Mouse (Mus musculus) neural tube, embryonic 14.5 days (tissue): ENCODE data around the gene Cacna1g. TPM values are rescaled to one million over a fixed set of nuclear protein-coding genes. Genes with fewer than 3 reads are reported as not detected.

Experiments used
- ATAC-seq: fragments of 200-750 bp; cut with Nextera tagmentation; 2 replicates; pipeline ENCODE4 v1.8.0; 2017; ENCODE audit warnings: low read depth, mild to moderate bottlenecking, moderate TSS enrichment, moderate library complexity
- H3K27ac ChIP-seq: fragments of 300-500 bp; sonication (generic); 2 replicates; pipeline ENCODE4 v1.5.1; 2014; ENCODE audit warnings: low read depth, mild to moderate bottlenecking, control low read depth, low read length, moderate library complexity, mixed read lengths
- H3K27me3 ChIP-seq: fragments of 300-500 bp; sonication (generic); 2 replicates; pipeline ENCODE4 v1.6.1; 2014; ENCODE audit warnings: low read length; ENCODE audit not compliant: control insufficient read depth, insufficient read depth
- H3K36me3 ChIP-seq: fragments of 300-500 bp; sonication (generic); 2 replicates; pipeline ENCODE4 v1.6.1; 2014; ENCODE audit warnings: low read length, mixed read lengths; ENCODE audit not compliant: control insufficient read depth, insufficient read depth
- H3K4me1 ChIP-seq: fragments of 300-500 bp; sonication (generic); 2 replicates; pipeline ENCODE4 v1.6.1; 2014; ENCODE audit warnings: low read length; ENCODE audit not compliant: control insufficient read depth, insufficient read depth
- H3K4me2 ChIP-seq: fragments of 300-500 bp; sonication (generic); 2 replicates; pipeline ENCODE4 v1.6.1; 2014; ENCODE audit warnings: mild to moderate bottlenecking, low read depth, low read length, control low read depth
- H3K4me3 ChIP-seq: fragments of 300-500 bp; sonication (generic); 2 replicates; pipeline ENCODE4 v1.5.1; 2014; ENCODE audit warnings: low read depth, low read length, control low read depth, mixed read lengths
- H3K9ac ChIP-seq: fragments of 300-500 bp; sonication (generic); replicated peaks from 2 replicates; pipeline ENCODE4 v1.6.1; 2014; ENCODE audit warnings: low read depth, mild to moderate bottlenecking, control low read depth, low read length, mixed read lengths
- H3K9me3 ChIP-seq: fragments of 300-500 bp; sonication (generic); 2 replicates; pipeline ENCODE4 v1.6.1; 2016; ENCODE audit warnings: low read length; ENCODE audit not compliant: control insufficient read depth
- WGBS: fragments of 180-500 bp; shearing (Covaris S2); extraction: QIAGEN DNeasy Blood & Tissue Kit; methylation state at CpG from one replicate; pipeline ENCODE4 v1.1.7; 2014; 5-methylcytosine and 5-hydroxymethylcytosine counted together
- polyA plus RNA-seq: library from polyadenylated mRNA; unstranded; fragments of >200 nt; fragmentation: Nextera tagmentation; extraction: Ambion mirVana; gene quantifications from 2 replicates; pipeline ENCODE4 v1.2.1, GENCODE M21; 2014

The Cacna1g gene
- polyA plus RNA-seq, 1 experiment from 2014 or later = 22.5 TPM

- H3K27me3 ChIP-seq = no peaks in the 10 kb centered on the region
- no peaks in the 10 kb centered on the region for H3K9me3 ChIP-seq
- H3K4me3 ChIP-seq = no peak overlapping the region
- peaks cover 8% of the 10 kb centered on the region for H3K4me1 ChIP-seq
- 41% methylated on average over 15 of the region's 15 CpGs for WGBS
- 0 out of 2 replicates have a peak, but pooled peaks cover 6% of the 10 kb centered on the region for H3K36me3 ChIP-seq
- H3K4me2 ChIP-seq = no peak overlapping the region
- no peak for ATAC-seq
- H3K27ac ChIP-seq = no peak overlapping the region
- no peak overlapping the region for H3K9ac ChIP-seq
These were observed 49.6 kb downstream of the Cacna1g start for GRCm38 (mm10) chr11:94424380-94424779.

- Histone ChIP-seq H3K9ac (no peak overlapping the region), H3K27ac (no peak overlapping the region), H3K4me3 (no peak overlapping the region), H3K27me3 (no peaks in the 10 kb centered on the region), H3K36me3 (0 out of 2 replicates have a peak, but pooled peaks cover 6% of the 10 kb centered on the region), H3K4me2 (no peak overlapping the region), H3K4me1 (peaks cover 8% of the 10 kb centered on the region), H3K9me3 (no peaks in the 10 kb centered on the region)
- peak; percentile 32; the same call in 1 of the 2 replicates for ATAC-seq
- WGBS = 52% methylated on average over 5 of the region's 5 CpGs
These were observed 50.1 kb downstream of the Cacna1g start for GRCm38 (mm10) chr11:94423855-94424254.

- ATAC-seq = no peak
- no peaks in the 10 kb centered on the region for H3K9me3 ChIP-seq
- no peak overlapping the region for H3K4me2 ChIP-seq
- peaks cover 5% of the 10 kb centered on the region; the same call in 1 of the 2 replicates for H3K36me3 ChIP-seq
- no peaks in the 10 kb centered on the region; the same call in 1 of the 2 replicates for H3K4me1 ChIP-seq
- H3K4me3 ChIP-seq = no peak overlapping the region
- H3K9ac ChIP-seq = no peak overlapping the region
- 57% methylated on average over 6 of the region's 6 CpGs for WGBS
- H3K27me3 ChIP-seq = no peaks in the 10 kb centered on the region
- H3K27ac ChIP-seq = no peak overlapping the region
These were observed 53.0 kb downstream of the Cacna1g start for GRCm38 (mm10) chr11:94420991-94421390.

- Histone ChIP-seq H3K27ac (no peak overlapping the region), H3K9me3 (no peaks in the 10 kb centered on the region)
These were observed 53.7 kb downstream of the Cacna1g start for GRCm38 (mm10) chr11:94420325-94420724.

GRCm38 (mm10) chr11:94419004-94419727, 54.8 kb downstream of the Cacna1g start:
- 65% methylated on average over 10 of the region's 10 CpGs for WGBS
- no peak for ATAC-seq
- Histone ChIP-seq H3K27ac (no peak overlapping the region), H3K4me3 (no peak overlapping the region), H3K36me3 (peaks cover 8% of the 10 kb centered on the region; the same call in 1 of the 2 replicates), H3K9ac (no peak overlapping the region), H3K9me3 (no peaks in the 10 kb centered on the region), H3K27me3 (no peaks in the 10 kb centered on the region), H3K4me1 (no peaks in the 10 kb centered on the region), H3K4me2 (no peak overlapping the region)

More at GRCm38 (mm10) chr11:94420325-94420724, 53.7 kb downstream of the Cacna1g start:
- Histone ChIP-seq H3K4me2 (no peak overlapping the region), H3K4me3 (no peak overlapping the region), H3K9ac (no peak overlapping the region), H3K4me1 (no peaks in the 10 kb centered on the region; the same call in 1 of the 2 replicates), H3K27me3 (no peaks in the 10 kb centered on the region), H3K36me3 (peaks cover 7% of the 10 kb centered on the region; the same call in 1 of the 2 replicates)
- WGBS = 7% methylated on average over 7 of the region's 7 CpGs
- no peak for ATAC-seq

- H3K27ac ChIP-seq = 0 out of 2 replicates have a peak overlapping the region, but pooled peaks have one; percentile 24
- H3K27me3 ChIP-seq = no peaks in the 10 kb centered on the region
- H3K9ac ChIP-seq = no peak overlapping the region
- no peak overlapping the region for H3K4me3 ChIP-seq
- peaks cover 12% of the 10 kb centered on the region; the same call in 1 of the 2 replicates for H3K36me3 ChIP-seq
- WGBS = 77% methylated on average over 4 of the region's 4 CpGs
- peaks cover 7% of the 10 kb centered on the region for H3K4me1 ChIP-seq
- H3K4me2 ChIP-seq = no peak overlapping the region
- no peaks in the 10 kb centered on the region for H3K9me3 ChIP-seq
- no peak for ATAC-seq
These were observed 60.0 kb downstream of the Cacna1g start for GRCm38 (mm10) chr11:94414042-94414441.

- Histone ChIP-seq H3K36me3 (peaks cover 10% of the 10 kb centered on the region; the same call in 1 of the 2 replicates), H3K9me3 (no peaks in the 10 kb centered on the region), H3K4me3 (no peak overlapping the region), H3K27me3 (no peaks in the 10 kb centered on the region), H3K9ac (no peak overlapping the region; the same call in 1 of the 2 replicates), H3K27ac (peak overlapping the region; percentile 24), H3K4me2 (0 out of 2 replicates have a peak overlapping the region, but pooled peaks have one; percentile 1), H3K4me1 (peaks cover 8% of the 10 kb centered on the region)
- peak; percentile 31; the same call in 1 of the 2 replicates for ATAC-seq
- 19% methylated on average over 8 of the region's 8 CpGs for WGBS
These were observed 60.5 kb downstream of the Cacna1g start for GRCm38 (mm10) chr11:94413516-94413915.

- H3K36me3 ChIP-seq = peaks cover 7% of the 10 kb centered on the region; the same call in 1 of the 2 replicates
- peaks cover 10% of the 10 kb centered on the region for H3K4me1 ChIP-seq
- H3K27ac ChIP-seq = peak overlapping the region; percentile 24
- 0 out of 2 replicates have a peak overlapping the region, but pooled peaks have one; percentile 1 for H3K4me2 ChIP-seq
- no peak overlapping the region for H3K9ac ChIP-seq
- no peaks in the 10 kb centered on the region for H3K27me3 ChIP-seq
- WGBS = 11% methylated on average over 10 of the region's 10 CpGs
- no peaks in the 10 kb centered on the region for H3K9me3 ChIP-seq
- ATAC-seq = peak; percentile 59
- H3K4me3 ChIP-seq = no peak overlapping the region
These were observed 61.0 kb downstream of the Cacna1g start for GRCm38 (mm10) chr11:94412998-94413469.

- no peaks in the 10 kb centered on the region for H3K27me3 ChIP-seq
These were observed 61.4 kb downstream of the Cacna1g start for GRCm38 (mm10) chr11:94412562-94412961.

More at GRCm38 (mm10) chr11:94412562-94412961, 61.4 kb downstream of the Cacna1g start:
- no peak overlapping the region for H3K9ac ChIP-seq
- no peak overlapping the region for H3K4me3 ChIP-seq
- ATAC-seq = no peak
- 61% methylated on average over 2 of the region's 2 CpGs for WGBS
- peaks cover 7% of the 10 kb centered on the region; the same call in 1 of the 2 replicates for H3K36me3 ChIP-seq
- no peak overlapping the region for H3K4me2 ChIP-seq
- H3K27ac ChIP-seq = no peak overlapping the region
- peaks cover 14% of the 10 kb centered on the region for H3K4me1 ChIP-seq
- H3K9me3 ChIP-seq = no peaks in the 10 kb centered on the region
